Mouse (Mus musculus) forebrain, embryonic 15.5 days (tissue): ENCODE results near the gene Pdk1. TPM values are rescaled to one million over a fixed set of nuclear protein-coding genes. Genes with fewer than 3 reads are reported as not detected.
"Not testable (repeated sequence)": the region's sequence is repeated elsewhere in the genome, so short reads cannot be mapped to it uniquely, and the experiment has no call there.

Source experiments
- ATAC-seq: fragments of 200-750 bp; cut with Nextera tagmentation; replicated peaks from 2 replicates; pipeline ENCODE4 v1.8.0; 2017; ENCODE audit warnings: mild to moderate bottlenecking, moderate TSS enrichment, moderate library complexity
- H3K27ac ChIP-seq: fragments of 300-500 bp; sonication (generic); replicated peaks from 2 replicates; pipeline ENCODE4 v1.5.1; 2015; ENCODE audit warnings: mild to moderate bottlenecking, inconsistent platforms
- H3K27me3 ChIP-seq: fragments of 300-500 bp; sonication (generic); 2 replicates; pipeline ENCODE4 v1.6.1; 2015; ENCODE audit warnings: inconsistent platforms
- H3K36me3 ChIP-seq: fragments of 300-500 bp; sonication (generic); 2 replicates; pipeline ENCODE4 v1.6.1; 2015; ENCODE audit warnings: mild to moderate bottlenecking, inconsistent platforms
- H3K4me1 ChIP-seq: fragments of 300-500 bp; sonication (generic); 2 replicates; pipeline ENCODE4 v1.6.1; 2015; ENCODE audit warnings: inconsistent platforms
- H3K4me2 ChIP-seq: fragments of 300-500 bp; sonication (generic); replicated peaks from 2 replicates; pipeline ENCODE4 v1.6.1; 2015; ENCODE audit warnings: mild to moderate bottlenecking, inconsistent platforms
- H3K4me3 ChIP-seq: fragments of 300-500 bp; sonication (generic); 2 replicates; pipeline ENCODE4 v1.5.1; 2015; ENCODE audit warnings: mild to moderate bottlenecking, inconsistent platforms
- H3K9ac ChIP-seq: fragments of 300-500 bp; sonication (generic); replicated peaks from 2 replicates; pipeline ENCODE4 v1.6.1; 2015; ENCODE audit warnings: mild to moderate bottlenecking, inconsistent platforms
- H3K9me3 ChIP-seq: fragments of 300-500 bp; sonication (generic); 2 replicates; pipeline ENCODE4 v1.6.1; 2016; ENCODE audit warnings: inconsistent platforms
- WGBS: fragments of 180-500 bp; shearing (Covaris S2); methylation state at CpG from one replicate; pipeline ENCODE4 v1.1.7; 2015; ENCODE audit warnings: mixed read lengths; 5-methylcytosine and 5-hydroxymethylcytosine counted together
- polyA plus RNA-seq: library from polyadenylated mRNA; unstranded; fragments of >200 nt; fragmentation: Nextera tagmentation; extraction: Ambion mirVana; gene quantifications from 2 replicates; pipeline ENCODE4 v1.2.1, GENCODE M21; 2015

Pdk1 gene
- polyA plus RNA-seq, 1 experiment from 2014 or later, result 22.0 TPM

DNA sequence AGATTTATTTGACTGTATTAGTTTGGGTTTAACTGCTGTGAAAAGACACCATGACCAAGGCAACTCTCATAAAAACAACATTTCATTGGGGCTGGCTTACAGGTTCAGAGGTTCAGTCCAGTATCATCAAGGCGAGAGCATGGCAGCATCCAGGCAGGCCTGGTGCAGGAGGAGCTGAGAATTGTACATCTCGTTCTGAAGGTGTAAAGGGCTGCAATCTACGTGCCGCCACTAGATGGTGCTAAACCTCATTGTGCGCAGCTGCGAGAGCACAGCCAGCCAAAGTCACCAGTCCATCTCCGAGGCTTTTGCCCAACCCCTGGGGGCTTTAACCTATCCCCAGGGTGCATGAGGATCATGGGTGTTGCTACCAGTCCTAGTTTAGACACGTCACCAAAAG is 20.9 kb upstream of the Pdk1 start:
- under 1% methylated on average over 7 of the region's 8 CpGs for WGBS
- peaks cover 15% of the 10 kb centered on the region for H3K36me3 ChIP-seq
- not testable (repeated sequence) for H3K4me2 ChIP-seq, H3K27me3 ChIP-seq, H3K9ac ChIP-seq, H3K9me3 ChIP-seq, H3K4me3 ChIP-seq, H3K27ac ChIP-seq, H3K4me1 ChIP-seq
- 0 out of 2 replicates have a peak, but pooled peaks have one; percentile 16 for ATAC-seq

DNA sequence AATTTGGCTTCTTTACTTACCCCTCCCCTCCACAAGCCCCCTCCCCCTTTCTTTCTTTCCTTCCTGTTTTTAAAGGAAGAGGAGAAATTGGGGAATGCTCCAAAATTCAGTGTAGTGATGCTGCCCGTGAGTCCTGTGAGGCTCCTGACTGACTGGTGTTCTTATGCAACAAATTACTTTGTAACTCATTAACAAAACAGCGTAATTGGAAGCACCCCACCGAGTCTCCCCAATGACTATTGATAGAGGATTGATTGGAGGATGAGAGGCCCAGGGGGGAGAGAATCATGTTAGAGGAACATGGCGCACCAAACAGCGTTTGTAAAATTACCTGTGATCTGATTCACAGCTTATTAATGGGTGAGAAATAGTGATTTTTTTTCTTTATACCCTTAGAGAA is 17.9 kb upstream of the Pdk1 start:
- 52% methylated on average over 5 of the region's 5 CpGs for WGBS
- Histone ChIP-seq H3K36me3 (peaks cover 6% of the 10 kb centered on the region; the same call in 1 of the 2 replicates), H3K27me3 (no peaks in the 10 kb centered on the region), H3K9ac (no peak overlapping the region), H3K27ac (no peak overlapping the region), H3K4me3 (no peak overlapping the region), H3K4me2 (no peak overlapping the region), H3K9me3 (no peaks in the 10 kb centered on the region), H3K4me1 (no peaks in the 10 kb centered on the region)
- ATAC-seq, result no peak

DNA sequence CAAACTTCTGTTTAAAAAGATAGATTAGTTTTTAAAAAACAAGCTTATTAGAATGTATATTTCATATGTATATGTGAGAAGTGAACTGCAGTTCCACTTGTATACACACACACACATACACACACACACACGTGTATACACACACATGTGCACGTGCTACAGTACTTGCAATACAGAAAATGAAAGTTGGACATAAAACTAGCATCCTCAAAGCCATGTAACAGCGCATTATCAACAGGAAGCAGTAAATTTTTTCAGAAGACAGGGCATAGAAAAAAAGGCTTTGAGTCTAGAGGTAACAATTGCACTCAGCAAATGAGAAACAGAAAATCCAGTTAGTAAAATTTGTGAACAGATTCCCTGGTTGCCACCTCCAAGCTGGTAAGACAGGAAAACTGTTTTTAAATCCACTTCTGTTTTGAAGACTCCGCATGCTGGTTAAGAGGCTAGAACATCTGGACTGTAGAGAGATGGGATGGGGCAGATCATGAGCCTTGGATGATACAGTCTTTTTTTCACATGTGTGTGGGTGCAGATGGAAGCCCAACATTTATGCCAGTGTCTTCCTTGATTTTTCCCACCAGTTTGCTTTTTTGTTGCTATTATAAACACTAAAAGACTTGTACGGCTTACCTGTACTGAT is 9.4 kb upstream of the Pdk1 start:
- H3K4me1 ChIP-seq, result no peaks in the 10 kb centered on the region
- WGBS, result 92% methylated on average over 5 of the region's 5 CpGs

DNA sequence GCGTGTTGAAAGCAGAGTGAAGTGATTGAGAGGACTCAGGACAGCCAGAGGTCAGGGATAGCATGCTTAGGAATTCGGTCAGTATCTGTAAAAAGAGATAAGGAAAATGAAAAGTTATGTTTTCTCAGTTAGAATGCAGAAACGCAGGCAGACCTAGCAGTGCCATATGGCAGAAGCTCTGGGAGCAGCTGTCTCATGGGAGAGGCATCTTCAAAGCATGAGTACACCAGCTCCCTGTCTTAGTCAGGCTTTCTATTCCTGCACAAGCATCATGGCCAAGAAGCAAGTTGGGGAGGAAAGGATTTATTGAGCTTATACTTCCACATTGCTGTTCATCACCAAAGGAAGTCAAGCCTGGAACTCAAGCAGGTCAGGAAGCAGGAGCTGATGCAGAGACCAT is 8.0 kb upstream of the Pdk1 start:
- H3K27ac ChIP-seq, result no peak overlapping the region
- no peaks in the 10 kb centered on the region for H3K9me3 ChIP-seq
- no peak overlapping the region for H3K9ac ChIP-seq
- no peak; the same call in 1 of the 2 replicates for ATAC-seq
- H3K4me3 ChIP-seq, result no peak overlapping the region
- WGBS, result 77% methylated on average over 3 of the region's 3 CpGs
- H3K27me3 ChIP-seq, result no peaks in the 10 kb centered on the region
- no peaks in the 10 kb centered on the region for H3K4me1 ChIP-seq
- no peaks in the 10 kb centered on the region for H3K36me3 ChIP-seq
- no peak overlapping the region for H3K4me2 ChIP-seq

More for the DNA sequence above, 9.4 kb upstream of the Pdk1 start:
- Histone ChIP-seq H3K9me3 (no peaks in the 10 kb centered on the region), H3K9ac (no peak overlapping the region), H3K27me3 (no peaks in the 10 kb centered on the region), H3K36me3 (no peaks in the 10 kb centered on the region), H3K4me2 (no peak overlapping the region), H3K4me3 (no peak overlapping the region), H3K27ac (no peak overlapping the region)
- ATAC-seq, result no peak

DNA sequence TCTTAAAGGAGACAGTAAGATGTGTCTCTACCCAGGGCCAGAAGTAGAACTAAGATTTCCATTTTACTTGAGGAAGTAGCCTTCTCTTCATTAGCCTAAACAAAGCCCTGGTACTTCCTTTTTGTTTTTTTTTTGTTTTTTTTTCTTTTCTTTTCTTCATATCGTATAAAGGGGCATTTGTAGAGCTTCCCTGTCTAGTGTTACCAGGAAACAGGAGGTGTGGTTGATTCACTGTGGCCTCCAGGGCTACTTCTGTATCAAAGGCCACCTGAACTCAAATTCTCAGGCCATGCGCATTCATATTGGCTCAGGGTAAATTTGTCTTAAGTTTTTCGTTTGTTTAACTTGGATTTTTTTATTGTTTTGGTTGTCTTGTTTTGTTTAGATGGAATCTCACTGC is 7.1 kb upstream of the Pdk1 start:
- no peaks in the 10 kb centered on the region for H3K4me1 ChIP-seq
- H3K4me3 ChIP-seq, result no peak overlapping the region
- H3K36me3 ChIP-seq, result no peaks in the 10 kb centered on the region
- no peak overlapping the region for H3K4me2 ChIP-seq
- H3K27me3 ChIP-seq, result no peaks in the 10 kb centered on the region
- ATAC-seq, result no peak
- H3K27ac ChIP-seq, result no peak overlapping the region
- H3K9me3 ChIP-seq, result no peaks in the 10 kb centered on the region
- H3K9ac ChIP-seq, result no peak overlapping the region
- 66% methylated on average over 3 of the region's 3 CpGs for WGBS

DNA sequence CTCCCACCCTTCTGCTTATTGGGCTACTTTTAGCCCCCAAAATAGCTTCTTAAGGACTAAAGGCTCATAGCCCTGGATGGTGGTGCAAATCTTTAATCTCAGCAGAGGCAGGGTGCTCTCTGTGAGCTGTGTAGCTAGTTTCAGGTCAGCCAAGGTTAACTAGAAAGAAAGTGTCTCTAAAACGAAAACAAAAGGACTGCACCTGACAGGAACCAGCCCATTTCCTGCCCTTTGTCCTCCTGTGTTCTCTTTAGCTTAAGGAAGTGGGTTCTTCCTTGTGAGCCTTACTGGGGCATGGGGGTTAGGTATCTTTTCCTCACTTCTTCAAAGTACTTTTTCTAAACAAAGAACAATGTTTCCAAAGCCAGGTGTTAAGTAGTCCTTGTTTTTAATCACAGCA is 6.5 kb upstream of the Pdk1 start:
- Histone ChIP-seq H3K36me3 (no peaks in the 10 kb centered on the region), H3K4me2 (no peak overlapping the region), H3K9ac (no peak overlapping the region), H3K4me1 (no peaks in the 10 kb centered on the region), H3K4me3 (no peak overlapping the region), H3K27ac (no peak overlapping the region), H3K9me3 (no peaks in the 10 kb centered on the region), H3K27me3 (no peaks in the 10 kb centered on the region)
- WGBS, result 71% methylated on average over 1 of the region's 1 CpGs
- ATAC-seq, result no peak

DNA sequence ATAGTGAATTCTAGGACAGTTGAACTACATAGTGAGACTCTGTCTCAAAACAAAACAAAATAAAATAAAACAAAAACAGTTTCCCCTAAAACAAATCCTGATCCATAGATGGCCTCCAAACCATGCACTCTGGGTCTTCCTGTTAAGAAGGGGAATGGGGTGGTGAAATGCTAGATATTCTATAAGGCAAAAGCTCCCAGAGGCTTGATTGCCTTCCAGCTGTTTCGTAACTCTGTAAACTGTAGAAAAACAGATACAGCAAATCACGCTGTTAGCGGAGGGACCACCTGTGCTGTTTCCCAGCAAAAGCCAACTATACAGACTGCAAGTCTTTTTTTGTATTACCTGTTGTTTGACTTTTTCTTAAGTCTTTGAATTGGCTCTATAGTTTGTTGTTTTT is 6.0 kb upstream of the Pdk1 start:
- H3K27ac ChIP-seq, result no peak overlapping the region
- no peaks in the 10 kb centered on the region for H3K27me3 ChIP-seq
- no peak overlapping the region for H3K9ac ChIP-seq
- no peaks in the 10 kb centered on the region for H3K9me3 ChIP-seq
- 86% methylated on average over 3 of the region's 3 CpGs for WGBS
- H3K4me2 ChIP-seq, result no peak overlapping the region
- ATAC-seq, result no peak
- H3K4me3 ChIP-seq, result no peak overlapping the region
- H3K36me3 ChIP-seq, result no peaks in the 10 kb centered on the region
- H3K4me1 ChIP-seq, result no peaks in the 10 kb centered on the region

DNA sequence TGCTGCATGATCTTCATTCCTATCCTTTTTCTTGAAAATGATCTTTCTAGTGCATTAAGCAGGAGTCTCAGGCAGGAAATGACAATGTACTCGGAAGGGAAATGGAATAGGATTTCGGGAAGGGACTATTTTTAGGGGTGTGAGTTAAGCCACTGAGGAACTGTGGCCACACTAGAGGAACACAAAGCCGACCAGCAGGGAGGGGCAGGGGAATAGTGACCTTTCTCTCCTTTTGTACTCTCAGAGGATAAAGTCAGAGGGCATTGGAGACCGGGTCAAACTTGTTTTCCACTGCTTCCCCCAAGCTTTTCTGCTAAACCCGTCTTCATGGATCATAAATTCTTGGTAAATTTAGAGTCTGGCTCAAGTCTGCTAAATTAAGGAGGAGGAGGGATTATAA is 5.5 kb upstream of the Pdk1 start:
- Histone ChIP-seq H3K4me1 (no peaks in the 10 kb centered on the region), H3K4me2 (no peak overlapping the region), H3K27ac (no peak overlapping the region), H3K9me3 (no peaks in the 10 kb centered on the region), H3K4me3 (no peak overlapping the region), H3K27me3 (no peaks in the 10 kb centered on the region), H3K36me3 (no peaks in the 10 kb centered on the region), H3K9ac (no peak overlapping the region)
- no peak for ATAC-seq
- 6% methylated on average over 5 of the region's 5 CpGs for WGBS

DNA sequence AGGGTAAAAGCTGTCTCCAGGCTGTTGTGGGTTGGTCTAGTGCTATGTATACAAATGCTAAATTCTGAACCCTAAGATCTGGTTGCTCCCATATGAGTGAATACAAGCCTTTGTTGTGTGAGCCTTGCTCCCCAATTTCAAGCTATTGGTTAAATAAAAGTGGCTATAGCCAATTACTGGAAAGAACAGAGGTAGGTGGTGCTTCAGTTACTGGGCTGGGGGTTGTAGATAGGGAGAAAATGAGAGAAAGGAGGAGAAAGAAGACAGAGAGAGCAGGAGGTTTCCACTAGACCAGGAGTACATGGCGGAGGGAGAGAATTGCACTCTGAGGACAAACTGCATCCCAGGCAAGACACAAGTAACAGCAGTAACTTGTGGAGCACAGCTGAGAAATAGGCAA is 4.8 kb upstream of the Pdk1 start:
- Histone ChIP-seq H3K4me2 (no peak overlapping the region), H3K4me3 (no peak overlapping the region), H3K36me3 (no peaks in the 10 kb centered on the region), H3K4me1 (no peaks in the 10 kb centered on the region), H3K27me3 (no peaks in the 10 kb centered on the region), H3K9ac (no peak overlapping the region), H3K27ac (no peak overlapping the region), H3K9me3 (no peaks in the 10 kb centered on the region)
- WGBS, result 85% methylated on average over 1 of the region's 1 CpGs
- ATAC-seq, result no peak

DNA sequence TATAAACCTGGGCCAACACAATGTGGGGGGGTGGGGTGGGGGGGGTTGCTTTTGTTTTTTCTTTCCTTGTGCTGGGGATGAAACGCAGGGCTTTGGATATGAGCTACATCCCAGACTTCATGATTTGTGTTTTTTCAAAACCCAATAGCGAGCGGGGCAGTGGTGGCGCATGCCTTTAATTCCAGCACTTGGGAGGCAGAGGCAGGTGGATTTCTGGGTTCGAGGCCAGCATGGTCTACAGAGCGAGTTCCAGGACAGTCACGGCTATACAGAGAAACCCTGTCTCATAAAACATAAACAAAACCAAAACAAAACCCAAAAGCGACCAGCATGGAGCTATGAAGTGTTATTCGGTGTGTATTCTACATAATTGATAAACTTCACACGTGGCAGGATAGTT is 883 bp upstream of the Pdk1 start:
- H3K4me3 ChIP-seq, result no peak overlapping the region
- no peak for ATAC-seq
- peak overlapping the region; percentile 90; the same call in 1 of the 2 replicates for H3K4me2 ChIP-seq
- WGBS, result 80% methylated on average over 10 of the region's 10 CpGs
- no peak overlapping the region for H3K27ac ChIP-seq
- H3K27me3 ChIP-seq, result no peaks in the 10 kb centered on the region
- no peaks in the 10 kb centered on the region for H3K36me3 ChIP-seq
- no peaks in the 10 kb centered on the region for H3K9me3 ChIP-seq
- peaks cover 8% of the 10 kb centered on the region for H3K4me1 ChIP-seq
- H3K9ac ChIP-seq, result no peak overlapping the region

DNA sequence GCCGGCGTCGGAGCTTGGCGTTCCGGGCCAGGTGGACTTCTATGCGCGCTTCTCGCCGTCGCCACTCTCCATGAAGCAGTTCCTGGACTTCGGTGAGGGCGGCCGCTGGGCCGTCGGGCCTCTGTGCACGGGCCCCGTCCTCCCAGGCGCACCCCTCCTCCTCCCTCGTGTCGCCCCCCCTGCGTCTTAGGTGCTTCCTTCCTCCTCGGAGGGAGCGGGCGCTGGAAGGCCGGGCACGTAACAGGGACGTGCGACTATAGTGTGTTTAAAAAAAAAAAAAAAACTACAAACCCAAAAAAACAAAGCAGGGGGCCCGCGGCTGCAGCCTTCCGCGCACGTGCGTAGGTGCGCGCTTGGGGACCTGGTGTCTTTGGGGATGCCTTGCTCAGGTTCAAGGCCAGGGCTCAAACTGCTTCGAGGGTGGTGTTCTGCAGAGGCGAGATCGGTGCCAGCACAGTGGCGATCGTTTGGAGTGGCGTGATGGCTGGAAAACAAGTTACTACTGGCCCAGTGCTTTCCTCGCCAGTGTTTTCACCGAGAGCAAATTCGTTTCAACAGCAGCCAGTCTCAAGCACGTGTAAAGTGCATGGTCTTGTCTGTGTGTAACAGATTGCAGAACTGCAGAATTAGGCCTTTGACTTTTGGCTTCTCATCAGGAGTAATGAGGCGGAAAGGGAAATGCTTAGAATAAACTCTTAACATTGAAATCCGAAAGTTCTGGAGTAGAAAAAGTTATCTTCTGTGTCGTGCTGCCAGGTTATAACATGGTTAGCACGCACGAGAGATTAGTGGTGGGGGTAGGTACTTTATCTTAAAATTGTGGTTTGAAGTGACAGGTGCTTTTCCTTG is 674 bp downstream of the Pdk1 start:
- Histone ChIP-seq H3K9me3 (no peaks in the 10 kb centered on the region), H3K4me3 (peak overlapping the region; percentile 95), H3K9ac (peak overlapping the region; percentile 77), H3K4me1 (peaks cover 8% of the 10 kb centered on the region), H3K36me3 (no peaks in the 10 kb centered on the region), H3K27me3 (no peaks in the 10 kb centered on the region), H3K27ac (peak overlapping the region; percentile 90), H3K4me2 (peak overlapping the region; percentile 90)
- peak; percentile 69 for ATAC-seq
- 4% methylated on average over 46 of the region's 51 CpGs for WGBS

DNA sequence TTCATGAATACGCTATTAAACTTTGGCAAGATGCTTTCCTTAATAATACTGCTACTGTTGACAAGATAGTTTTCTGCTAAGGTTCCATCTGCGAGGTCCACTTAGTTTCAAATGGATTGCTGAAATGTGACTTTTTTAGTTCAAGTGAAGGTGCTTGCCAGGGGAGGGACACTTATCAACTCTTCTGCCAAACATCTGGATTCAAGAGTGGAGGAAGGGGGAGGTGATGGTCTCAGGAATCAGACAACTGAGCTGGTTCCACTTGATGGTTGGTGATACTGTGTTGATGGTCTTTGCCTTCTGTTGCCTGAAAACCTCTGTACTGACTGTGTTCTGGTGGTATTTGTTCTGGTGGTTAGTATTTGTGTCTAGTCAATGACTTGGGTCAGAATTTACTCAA is 1.4 kb downstream of the Pdk1 start:
- 75% methylated on average over 2 of the region's 2 CpGs for WGBS
- Histone ChIP-seq H3K4me1 (peaks cover 8% of the 10 kb centered on the region), H3K9ac (no peak overlapping the region), H3K9me3 (no peaks in the 10 kb centered on the region), H3K4me2 (no peak overlapping the region), H3K27me3 (no peaks in the 10 kb centered on the region), H3K4me3 (no peak overlapping the region), H3K36me3 (no peaks in the 10 kb centered on the region), H3K27ac (no peak overlapping the region)
- ATAC-seq, result no peak
